Mouse (Mus musculus) kidney, postnatal 0 days (tissue): ENCODE results near the gene Ankef1. TPM values are rescaled to one million over a fixed set of nuclear protein-coding genes. Genes with fewer than 3 reads are reported as not detected.

Experiments
- ATAC-seq: fragments of 200-750 bp; cut with Nextera tagmentation; replicated peaks from 2 replicates; pipeline ENCODE4 v1.8.0; 2017; ENCODE audit warnings: low read depth, moderate number of reproducible peaks, moderate TSS enrichment, moderate library complexity; ENCODE audit not compliant: low FRiP score
- DNase-seq: peaks from one replicate; pipeline ENCODE4 v3.0.0-alpha.2; 2016; ENCODE audit warnings: low spot score
- H3K27ac ChIP-seq: fragments of 300-500 bp; sonication (generic); 2 replicates; pipeline ENCODE4 v1.5.1; 2014; ENCODE audit warnings: mild to moderate bottlenecking
- H3K27me3 ChIP-seq: fragments of 300-500 bp; sonication (generic); 2 replicates; pipeline ENCODE4 v1.6.1; 2014; ENCODE audit warnings: low read length, mixed read lengths; ENCODE audit not compliant: insufficient read depth
- H3K36me3 ChIP-seq: fragments of 300-500 bp; sonication (generic); 2 replicates; pipeline ENCODE4 v1.6.1; 2014; ENCODE audit warnings: low read length, mixed read lengths; ENCODE audit not compliant: insufficient read depth
- H3K4me1 ChIP-seq: fragments of 300-500 bp; sonication (generic); replicated peaks from 2 replicates; pipeline ENCODE4 v1.6.1; 2014; ENCODE audit warnings: antibody characterized with exemption, low read length, mixed read lengths; ENCODE audit not compliant: insufficient read depth
- H3K4me2 ChIP-seq: fragments of 300-500 bp; sonication (generic); 2 replicates; pipeline ENCODE4 v1.6.1; 2014; ENCODE audit warnings: mild to moderate bottlenecking, low read length, moderate library complexity, mixed read lengths
- H3K4me3 ChIP-seq: fragments of 300-500 bp; sonication (generic); replicated peaks from 2 replicates; pipeline ENCODE4 v1.5.1; 2014; ENCODE audit warnings: low read depth, low read length
- H3K9ac ChIP-seq: fragments of 300-500 bp; sonication (generic); 2 replicates; pipeline ENCODE4 v1.6.1; 2014; ENCODE audit warnings: low read depth, low read length
- H3K9me3 ChIP-seq: fragments of 300-500 bp; sonication (generic); replicated peaks from 2 replicates; pipeline ENCODE4 v1.6.1; 2016; ENCODE audit warnings: low read length, inconsistent platforms, mixed read lengths
- CTCF ChIP-seq: IDR thresholded peaks from 2 replicates; pipeline ENCODE4 v1.5.1; 2016; ENCODE audit warnings: antibody characterized with exemption, low read depth, mild to moderate bottlenecking, moderate library complexity
- WGBS: fragments of 180-500 bp; shearing (Covaris S2); extraction: QIAGEN DNeasy Blood & Tissue Kit; methylation state at CpG from one replicate; pipeline ENCODE4 v1.1.7; 2014; 5-methylcytosine and 5-hydroxymethylcytosine counted together
- polyA plus RNA-seq: library from polyadenylated mRNA; unstranded; fragments of >200 nt; fragmentation: Nextera tagmentation; extraction: Ambion mirVana; gene quantifications from 2 replicates; pipeline ENCODE4 v1.2.1, GENCODE M21; 2015

Ankef1 gene
- polyA plus RNA-seq: 0.06 and 0.24 TPM in 2 replicates

- Histone ChIP-seq H3K27me3 (no peaks in the 10 kb centered on the region), H3K4me3 (no peak within 1 kb of the TSS), H3K36me3 (no peaks in the 10 kb centered on the region), H3K27ac (no peak within 1 kb of the TSS), H3K9me3 (no peaks in the 10 kb centered on the region), H3K9ac (no peak within 1 kb of the TSS), H3K4me2 (no peak within 1 kb of the TSS), H3K4me1 (no peaks in the 10 kb centered on the region)
- DNase-seq (no peak), ATAC-seq (no peak)
- 92% methylated on average over 1 of the region's 1 CpGs for WGBS
- TF ChIP-seq CTCF: no peak
These were observed at the start of gene Ankef1 for GRCm38 (mm10) chr2:136501651-136502050. Gene Ankef1, plus strand, starts transcription at chr2:136501910.

GRCm38 (mm10) chr2:136456468-136456867 lies 45.2 kb upstream of the Ankef1 start:
- no peak overlapping the region for H3K4me3 ChIP-seq
- H3K27ac ChIP-seq: no peak overlapping the region
- DNase-seq (peak; percentile 29), ATAC-seq (peak; percentile 74)
- no peaks in the 10 kb centered on the region for H3K9me3 ChIP-seq
- H3K27me3 ChIP-seq: no peaks in the 10 kb centered on the region
- WGBS: 49% methylated on average over 2 of the region's 2 CpGs
- no peak for TF ChIP-seq CTCF
- no peaks in the 10 kb centered on the region for H3K4me1 ChIP-seq
- no peak overlapping the region for H3K4me2 ChIP-seq
- H3K9ac ChIP-seq: no peak overlapping the region
- H3K36me3 ChIP-seq: no peaks in the 10 kb centered on the region

GRCm38 (mm10) chr2:136456875-136457274 lies 44.8 kb upstream of the Ankef1 start:
- Histone ChIP-seq H3K36me3 (no peaks in the 10 kb centered on the region), H3K27ac (no peak overlapping the region), H3K9ac (no peak overlapping the region), H3K9me3 (no peaks in the 10 kb centered on the region), H3K27me3 (no peaks in the 10 kb centered on the region), H3K4me1 (no peaks in the 10 kb centered on the region), H3K4me2 (no peak overlapping the region), H3K4me3 (no peak overlapping the region)
- no peak for ATAC-seq
- TF ChIP-seq CTCF: no peak
- DNase-seq: no peak
- 72% methylated on average over 3 of the region's 3 CpGs for WGBS

GRCm38 (mm10) chr2:136477656-136478055 lies 24.1 kb upstream of the Ankef1 start:
- Histone ChIP-seq H3K27me3 (no peaks in the 10 kb centered on the region), H3K9ac (no peak overlapping the region), H3K4me3 (no peak overlapping the region), H3K4me2 (no peak overlapping the region), H3K4me1 (no peaks in the 10 kb centered on the region), H3K36me3 (no peaks in the 10 kb centered on the region), H3K9me3 (no peaks in the 10 kb centered on the region), H3K27ac (no peak overlapping the region)
- WGBS: 60% methylated on average over 3 of the region's 3 CpGs
- no peak for TF ChIP-seq CTCF
- DNase-seq (no peak), ATAC-seq (no peak)

DNA sequence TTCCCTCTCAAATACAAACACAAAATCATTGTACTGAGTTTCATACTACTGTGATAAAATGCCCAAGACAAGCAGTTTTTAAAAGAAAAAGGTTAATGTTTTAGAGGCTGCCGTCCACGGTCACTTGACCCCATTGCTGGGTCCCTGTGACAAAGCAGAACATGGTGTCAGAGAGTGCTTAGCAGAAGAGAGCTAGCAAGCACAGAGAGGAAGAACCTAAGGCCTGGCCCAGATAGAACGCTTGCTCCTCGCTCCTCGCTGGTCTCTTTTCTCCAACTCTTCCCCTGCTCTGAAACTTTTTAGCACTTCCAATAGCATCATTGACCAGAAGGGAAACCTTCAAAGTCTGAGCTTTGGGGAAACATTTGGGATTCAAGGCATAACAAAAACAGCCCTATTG lies 19.4 kb upstream of the Ankef1 start:
- WGBS: 76% methylated on average over 5 of the region's 5 CpGs
- Histone ChIP-seq H3K9ac (no peak overlapping the region), H3K27me3 (no peaks in the 10 kb centered on the region), H3K9me3 (no peaks in the 10 kb centered on the region), H3K4me2 (no peak overlapping the region), H3K4me1 (no peaks in the 10 kb centered on the region), H3K27ac (no peak overlapping the region), H3K36me3 (no peaks in the 10 kb centered on the region), H3K4me3 (no peak overlapping the region)
- DNase-seq (no peak), ATAC-seq (no peak)
- TF ChIP-seq CTCF: no peak

DNA sequence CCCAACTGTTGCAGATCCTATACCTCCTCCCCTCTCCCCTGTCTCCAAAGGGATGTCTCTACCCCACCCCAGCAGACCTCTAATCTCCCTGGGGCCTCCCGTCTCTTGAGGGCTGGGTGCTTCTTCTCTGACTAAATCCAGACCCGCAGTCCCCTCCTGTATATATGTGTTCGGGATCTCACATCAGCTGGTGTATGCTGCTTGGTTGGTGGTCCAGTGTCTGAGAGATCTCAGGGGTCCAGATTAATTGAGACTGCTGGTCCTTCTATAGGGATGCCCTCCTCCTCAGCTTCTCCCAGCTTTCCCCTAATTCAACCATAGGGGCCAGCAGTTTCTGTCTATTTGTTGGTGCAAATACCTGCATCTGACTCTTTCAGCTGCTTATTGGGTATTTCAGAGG lies 18.7 kb upstream of the Ankef1 start:
- no peak for ATAC-seq
- Histone ChIP-seq H3K27me3 (no peaks in the 10 kb centered on the region), H3K4me3 (no peak overlapping the region), H3K4me1 (no peaks in the 10 kb centered on the region), H3K4me2 (no peak overlapping the region), H3K36me3 (no peaks in the 10 kb centered on the region), H3K27ac (no peak overlapping the region), H3K9ac (no peak overlapping the region), H3K9me3 (no peaks in the 10 kb centered on the region)
- WGBS: 87% methylated on average over 3 of the region's 3 CpGs
- TF ChIP-seq CTCF: no peak
- no peak for DNase-seq

DNA sequence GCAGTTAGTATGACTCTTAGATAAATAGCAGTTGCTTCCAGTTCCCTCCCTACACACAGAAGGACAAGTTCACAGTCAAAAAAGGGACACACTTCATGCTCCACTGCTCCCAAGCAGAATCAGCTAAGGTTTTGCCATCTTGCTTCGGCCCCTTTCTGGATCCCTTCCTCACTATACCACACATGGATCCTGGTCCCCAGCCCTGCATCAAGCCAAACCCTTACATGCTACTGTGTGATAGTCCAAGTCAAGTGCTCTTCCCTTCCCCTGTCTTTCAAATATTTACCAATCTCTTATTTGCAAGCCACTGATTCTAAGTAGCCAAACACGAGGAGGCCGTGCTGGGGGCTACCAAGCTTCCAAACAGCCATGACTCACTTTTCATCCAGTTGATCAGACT lies 16.8 kb upstream of the Ankef1 start:
- DNase-seq (peak; percentile 17), ATAC-seq (0 out of 2 replicates have a peak, but pooled peaks have one; percentile 18)
- 44% methylated on average over 3 of the region's 3 CpGs for WGBS
- TF ChIP-seq CTCF: no peak
- no peaks in the 10 kb centered on the region for H3K9me3 ChIP-seq
- H3K9ac ChIP-seq: no peak overlapping the region
- H3K4me1 ChIP-seq: no peaks in the 10 kb centered on the region
- H3K4me2 ChIP-seq: no peak overlapping the region
- no peak overlapping the region for H3K4me3 ChIP-seq
- no peaks in the 10 kb centered on the region for H3K36me3 ChIP-seq
- no peaks in the 10 kb centered on the region for H3K27me3 ChIP-seq
- H3K27ac ChIP-seq: no peak overlapping the region
